Comparison of ENCODE assay signal across 27 mouse cellular contexts in the genomic region with DNA sequence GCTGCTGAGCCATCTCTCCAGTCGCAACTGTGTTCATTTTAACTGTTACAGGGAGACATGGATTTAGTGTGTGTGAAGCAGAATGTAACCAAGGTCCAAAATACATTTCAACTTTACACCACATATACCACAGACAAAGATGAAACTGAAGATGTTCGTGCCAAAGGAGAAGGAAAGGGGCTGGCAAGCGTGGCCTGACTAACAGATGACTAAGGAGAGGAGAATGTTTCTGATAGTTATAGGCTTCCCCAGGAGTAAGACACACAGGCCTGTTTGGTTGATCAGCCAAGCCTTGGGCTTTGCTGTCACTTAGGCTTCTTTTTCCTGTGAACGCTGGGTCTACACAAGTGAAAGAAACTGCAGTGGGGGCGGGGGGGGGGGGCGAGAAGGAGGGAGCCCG.
A peak's percentile ranks its signal among the peaks of the same experiment; 100 is the strongest.
DNase-seq lines count a peak whose midpoint lies in the region; ATAC-seq and TF ChIP-seq lines count a peak whose summit lies in the region.
"Had no signal": no experiment of that assay in that cellular context is flagged by ENCODE, and none has a peak within 500 bp of the region (broad histone marks: within the 10 kb centered on the region; RNA-seq: fewer than 3 reads in every experiment).

No protein-coding gene starts in this region.

- H3K27ac ChIP-seq in intestine, embryonic 16.5 days (ENCODE audit: low read length), result no peak overlapping the region
- H3K27ac ChIP-seq: gastrocnemius, adult 2 months; heart, embryonic 15.5 days; hindbrain, embryonic 15.5 days had no signal

- peak; percentile 43 for DNase-seq in heart, adult 11 months
- no peak for DNase-seq in heart, postnatal 25 days (ENCODE audit: low spot score)
- peak; percentile 57 for DNase-seq in Patski (ENCODE audit: low read depth, low spot score)
- DNase-seq in adrenal gland, adult (ENCODE audit: inconsistent age in 2 of 2, low spot score in 1 of 2), result no peak
- DNase-seq in embryo, embryonic 11 days, result no peak
- DNase-seq: adrenal gland, adult 8-10 months; adrenal gland, postnatal 25 days; cerebellum, adult 11-12 months; cerebellum, adult 8-10 months; cerebellum, postnatal 10 days; cerebellum, postnatal 36 days; forebrain, postnatal 0 days; gastrocnemius, adult 2 months; gastrocnemius, postnatal 14 days; heart, adult 18-20 months; heart, postnatal 10 days; heart, postnatal 4 days; kidney, adult 11 months had no signal

- WGBS in intestine, embryonic 16.5 days, result 61% methylated on average over 7 of the region's 7 CpGs

- H3K4me3 ChIP-seq in C2C12 (ENCODE audit: insufficient read depth, poor library complexity, severe bottlenecking), result no peak overlapping the region
- H3K4me3 ChIP-seq in myocyte, result no peak overlapping the region
- no peak overlapping the region for H3K4me3 ChIP-seq in intestine, embryonic 16.5 days (ENCODE audit: low read length)
- H3K4me3 ChIP-seq: gastrocnemius, adult 2 months; heart, embryonic 12.5 days; heart, embryonic 15.5 days; hindbrain, embryonic 15.5 days had no signal

- H3K27me3 ChIP-seq in C2C12 (ENCODE audit: control insufficient read depth, insufficient read depth, insufficient read length) (no peaks in the 10 kb centered on the region), Patski (no peaks in the 10 kb centered on the region), myocyte (ENCODE audit: control insufficient read depth, insufficient read depth, insufficient read length) (no peaks in the 10 kb centered on the region)
- H3K27me3 ChIP-seq in intestine, embryonic 16.5 days (replicated peaks; ENCODE audit: control insufficient read depth, insufficient read depth, low read length), result no peaks in the 10 kb centered on the region
- H3K27me3 ChIP-seq: CH12.LX; heart, embryonic 12.5 days; heart, embryonic 15.5 days; hindbrain, embryonic 15.5 days had no signal

- in situ Hi-C loops in Patski (cut with MboI; ENCODE audit: low pct_unique_long_range_greater_than_20kb), result no loop called here

- peak overlapping the region; percentile 65 for H3K4me2 ChIP-seq in myocyte (ENCODE audit: low read depth)
- no peak overlapping the region for H3K4me2 ChIP-seq in intestine, embryonic 16.5 days (ENCODE audit: low read depth, low read length)
- H3K4me2 ChIP-seq: heart, embryonic 12.5 days; heart, embryonic 15.5 days; hindbrain, embryonic 15.5 days had no signal

- H3ac ChIP-seq in C2C12 (ENCODE audit: control insufficient read depth, insufficient read length, low read depth), result no peak overlapping the region
- no peak overlapping the region for H3ac ChIP-seq in myocyte (ENCODE audit: control insufficient read depth, insufficient read length)

- H3K9me3 ChIP-seq in intestine, embryonic 16.5 days (ENCODE audit: control insufficient read depth, low read length), result no peaks in the 10 kb centered on the region
- H3K9me3 ChIP-seq: heart, embryonic 12.5 days; heart, embryonic 15.5 days; hindbrain, embryonic 15.5 days had no signal

- no peaks in the 10 kb centered on the region for H3K79me2 ChIP-seq in C2C12 (ENCODE audit: control insufficient read depth, insufficient read depth)
- no peaks in the 10 kb centered on the region for H3K79me2 ChIP-seq in myocyte (ENCODE audit: control insufficient read depth, insufficient read depth)

- CTCF ChIA-PET in Patski (lab: Charles Lee), result no interaction called here

- TF ChIP-seq CTCF in C2C12 (IDR thresholded peaks at IDR 0.05; ENCODE audit: control insufficient read depth, insufficient read depth, insufficient read length), result no peak
- TF ChIP-seq CTCF in Patski (IDR thresholded peaks at IDR 0.05), result no peak

- H3K79me3 ChIP-seq in C2C12 (ENCODE audit: low read depth), result no peaks in the 10 kb centered on the region

- peaks cover 6% of the 10 kb centered on the region for H3K4me1 ChIP-seq in intestine, embryonic 16.5 days (ENCODE audit: control insufficient read depth, insufficient read depth, low read length)
- H3K4me1 ChIP-seq: heart, embryonic 12.5 days; heart, embryonic 15.5 days; hindbrain, embryonic 15.5 days had no signal

- H3K9ac ChIP-seq in intestine, embryonic 16.5 days (ENCODE audit: low read depth, low read length), result no peak overlapping the region
- H3K9ac ChIP-seq: forebrain, postnatal 0 days; heart, embryonic 12.5 days; heart, embryonic 15.5 days; hindbrain, embryonic 15.5 days had no signal

- intact Hi-C loops in heart, postnatal 25 days (cut with DNase I), result no loop called here

- no peak for TF ChIP-seq POLR2A in myocyte (IDR thresholded peaks at IDR 0.05; ENCODE audit: insufficient read length, low read depth)

- POLR2A ChIA-PET in Patski (lab: Charles Lee), result no interaction called here

- peak; percentile 93 for ATAC-seq in Patski
- ATAC-seq in intestine, embryonic 16.5 days, result no peak
- ATAC-seq: forebrain, embryonic 14.5 days; forebrain, postnatal 0 days had no signal

- H3K36me3 ChIP-seq in C2C12 (ENCODE audit: control insufficient read depth, insufficient read depth) (no peaks in the 10 kb centered on the region), myocyte (ENCODE audit: control insufficient read depth, insufficient read depth) (no peaks in the 10 kb centered on the region)
- H3K36me3 ChIP-seq in intestine, embryonic 16.5 days (ENCODE audit: control insufficient read depth, insufficient read depth, low read length), result no peaks in the 10 kb centered on the region
- H3K36me3 ChIP-seq: G1E; heart, embryonic 12.5 days; heart, embryonic 15.5 days; hindbrain, embryonic 15.5 days had no signal

TF ChIP-seq in C2C12, 6 proteins besides CTCF, POLR2A, EP300 and RAD21:
- peak; percentile 98 for TF ChIP-seq FOSL1 (IDR thresholded peaks at IDR 0.05; ENCODE audit: insufficient read depth, low read length, poor library complexity, severe bottlenecking)
- peak; percentile 58 for TF ChIP-seq MAX (IDR thresholded peaks at IDR 0.05)
- TF ChIP-seq USF1 (IDR thresholded peaks at IDR 0.05; ENCODE audit: low read depth), result no peak
- no peak for TF ChIP-seq MYOG (IDR thresholded peaks at IDR 0.05; ENCODE audit: control insufficient read depth, extremely low read depth, insufficient read length)
- TF ChIP-seq CEBPB (IDR thresholded peaks at IDR 0.05; ENCODE audit: low read depth), result no peak
- TF ChIP-seq MYOD1 (IDR thresholded peaks at IDR 0.05; ENCODE audit: control insufficient read depth, insufficient read length, low read depth), result peak; percentile 9
TF ChIP-seq in C2C12: peak in this region for 3.

TF ChIP-seq in myocyte, 11 proteins besides CTCF, POLR2A, EP300 and RAD21:
- TF ChIP-seq MYOG (IDR thresholded peaks at IDR 0.05; ENCODE audit: control insufficient read depth in 1 of 3, insufficient read depth in 1 of 3, insufficient read length in 2 of 3, low read depth in 2 of 3), result no peak
- TF ChIP-seq USF1 (IDR thresholded peaks at IDR 0.05; ENCODE audit: low read depth), result no peak
- no peak for TF ChIP-seq MYOD1 (IDR thresholded peaks at IDR 0.05; ENCODE audit: control insufficient read depth in 1 of 3, insufficient read length in 2 of 3, low read depth in 2 of 3)

Comparison
In these comparisons a context has a peak if more than half of its experiments do, and no peak if none do; other contexts are left out.
1. DNase-seq: peak in heart, adult 11 months (single experiment) and Patski (single experiment); none in heart, postnatal 25 days (single experiment), adrenal gland, adult (0 of 2) and embryo, embryonic 11 days (single experiment).